Mouse (Mus musculus): ENCODE results near the gene Kpna7. TPM values are rescaled to one million over a fixed set of nuclear protein-coding genes. Genes with fewer than 3 reads are reported as not detected.
A peak's percentile ranks its signal among the peaks of the same experiment; 100 is the strongest.

The Kpna7 gene
- polyA plus RNA-seq, 1 experiment from 2014 or later, result not detected

DNA sequence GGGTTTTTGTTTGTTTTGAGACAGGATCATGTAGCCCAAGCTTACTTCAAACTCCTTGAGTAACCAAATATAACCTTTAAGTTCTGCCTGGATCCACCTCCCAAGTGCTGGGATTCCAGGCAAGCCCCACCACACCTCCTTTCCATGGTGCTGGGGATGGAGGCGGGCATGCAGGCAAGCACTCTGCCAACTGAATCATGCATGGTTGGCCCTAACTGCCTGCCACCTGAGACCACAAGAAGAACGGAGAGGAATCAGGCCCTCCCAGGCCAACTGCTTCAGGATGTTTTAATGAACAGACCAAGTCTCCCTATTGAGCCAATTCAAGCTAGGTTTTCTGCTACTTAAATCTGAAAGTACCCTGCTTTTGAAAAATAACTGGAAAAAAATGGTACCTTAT, 131.2 kb downstream of the Kpna7 start:
- Histone ChIP-seq H3K27me3 (ENCODE audit: insufficient read depth, low read length) (no peaks in the 10 kb centered on the region), H3K4me3 (ENCODE audit: low read depth, low read length) (no peak overlapping the region), H3K9me3 (ENCODE audit: low read length) (no peaks in the 10 kb centered on the region), H3K9ac (replicated peaks) (no peak overlapping the region), H3K4me2 (ENCODE audit: low read depth, low read length) (no peak overlapping the region), H3K36me3 (replicated peaks; ENCODE audit: insufficient read depth, low read length) (no peaks in the 10 kb centered on the region), H3K27ac (ENCODE audit: low read depth) (no peak overlapping the region), H3K4me1 (ENCODE audit: insufficient read depth) (peaks cover 4% of the 10 kb centered on the region; the same call in 1 of the 2 replicates)
- no peak for TF ChIP-seq CTCF (IDR thresholded peaks at IDR 0.05; ENCODE audit: low read depth)
- DNase-seq (no peak), ATAC-seq (no peak)
- WGBS (ENCODE audit: insufficient replicate concordance), result 80% methylated on average over 2 of the region's 2 CpGs

DNA sequence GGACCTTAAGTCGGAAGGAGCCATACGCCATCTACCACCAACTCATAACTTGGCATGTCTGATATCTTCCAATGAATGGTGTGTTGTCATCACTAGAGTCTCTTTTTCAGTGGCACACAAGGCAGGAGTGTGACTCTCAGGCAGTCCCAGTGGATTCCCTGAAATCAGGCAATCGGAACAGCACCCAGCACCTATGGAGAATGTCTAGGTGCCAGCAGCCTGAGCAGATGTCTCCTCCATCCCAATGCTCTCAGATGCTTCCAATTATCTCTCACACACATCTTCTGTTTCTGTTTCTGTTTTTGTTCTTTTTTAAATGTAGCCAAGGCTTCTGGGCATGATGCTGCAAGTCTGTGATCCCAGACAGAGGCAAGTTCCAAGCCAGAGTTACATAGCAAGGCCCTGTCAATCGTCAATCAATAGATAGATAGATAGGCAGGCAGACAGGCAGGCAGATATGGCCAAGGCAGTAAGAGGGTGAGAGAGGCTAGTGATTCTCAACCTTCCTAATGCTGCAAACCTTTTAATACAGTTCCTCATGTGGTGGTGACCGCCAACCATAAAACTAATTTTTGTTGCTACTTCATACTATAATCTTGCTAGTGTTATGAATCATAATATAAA, 133.3 kb downstream of the Kpna7 start:
- Histone ChIP-seq H3K36me3 (replicated peaks; ENCODE audit: insufficient read depth, low read length) (no peaks in the 10 kb centered on the region), H3K27ac (ENCODE audit: low read depth) (no peak overlapping the region), H3K4me3 (ENCODE audit: low read depth, low read length) (no peak overlapping the region), H3K27me3 (ENCODE audit: insufficient read depth, low read length) (no peaks in the 10 kb centered on the region), H3K4me1 (ENCODE audit: insufficient read depth) (peaks cover 4% of the 10 kb centered on the region; the same call in 1 of the 2 replicates), H3K9me3 (ENCODE audit: low read length) (no peaks in the 10 kb centered on the region), H3K4me2 (ENCODE audit: low read depth, low read length) (no peak overlapping the region), H3K9ac (replicated peaks) (no peak overlapping the region)
- 78% methylated on average over 5 of the region's 5 CpGs for WGBS (ENCODE audit: insufficient replicate concordance)
- DNase-seq (no peak), ATAC-seq (no peak)
- TF ChIP-seq CTCF (IDR thresholded peaks at IDR 0.05; ENCODE audit: low read depth) (no peak), EP300 (IDR thresholded peaks at IDR 0.05; ENCODE audit: low read depth) (no peak)

DNA sequence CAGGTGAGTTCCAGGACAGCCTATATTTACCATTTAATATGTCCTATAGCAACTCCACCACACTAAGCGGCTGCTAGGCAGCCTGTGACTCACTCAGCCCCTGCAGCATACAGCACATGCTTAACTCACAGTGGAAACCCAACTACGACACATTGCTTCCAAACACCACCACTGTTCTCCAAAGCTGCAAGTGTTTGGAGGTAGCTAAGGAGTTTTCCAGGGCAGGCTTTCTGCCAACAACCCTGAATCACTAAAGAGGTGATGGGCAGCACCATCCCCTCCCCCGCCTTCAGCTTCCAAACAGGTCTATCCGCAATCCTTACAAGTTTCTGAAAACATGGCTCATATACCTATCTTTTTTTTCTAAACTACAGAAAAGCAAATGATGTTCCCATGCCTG, 134.0 kb downstream of the Kpna7 start:
- Histone ChIP-seq H3K27ac (ENCODE audit: low read depth) (no peak overlapping the region), H3K36me3 (replicated peaks; ENCODE audit: insufficient read depth, low read length) (no peaks in the 10 kb centered on the region), H3K9ac (replicated peaks) (no peak overlapping the region), H3K4me1 (ENCODE audit: insufficient read depth) (peaks cover 7% of the 10 kb centered on the region), H3K4me2 (ENCODE audit: low read depth, low read length) (no peak overlapping the region), H3K27me3 (ENCODE audit: insufficient read depth, low read length) (no peaks in the 10 kb centered on the region), H3K9me3 (ENCODE audit: low read length) (no peaks in the 10 kb centered on the region), H3K4me3 (ENCODE audit: low read depth, low read length) (no peak overlapping the region)
- 86% methylated on average over 4 of the region's 4 CpGs for WGBS (ENCODE audit: insufficient replicate concordance)
- DNase-seq, result no peak
- no peak for TF ChIP-seq CTCF (IDR thresholded peaks at IDR 0.05; ENCODE audit: low read depth)
- TF ChIP-seq EP300 (IDR thresholded peaks at IDR 0.05; ENCODE audit: low read depth), result no peak
- ATAC-seq, result no peak

DNA sequence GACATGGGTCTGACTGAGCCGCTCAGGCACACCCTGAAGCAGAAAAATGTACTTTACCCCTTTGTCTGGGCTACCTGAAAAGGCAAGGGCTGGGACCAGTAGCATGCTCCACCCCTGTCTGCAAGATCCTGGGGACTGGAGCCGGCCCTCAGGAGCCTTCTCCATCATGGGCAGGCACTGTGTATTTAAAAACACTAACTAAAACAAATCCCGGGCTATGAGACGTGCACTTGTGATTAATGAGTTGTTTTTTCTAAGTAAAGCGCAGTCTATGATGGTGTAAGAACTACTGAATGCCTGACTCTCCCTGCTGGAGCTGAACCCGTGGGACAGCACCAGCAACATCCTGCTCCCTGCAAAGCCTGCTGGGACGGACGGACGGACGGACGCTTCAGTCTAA, 135.4 kb downstream of the Kpna7 start:
- Histone ChIP-seq H3K4me3 (ENCODE audit: low read depth, low read length) (no peak overlapping the region), H3K9ac (replicated peaks) (no peak overlapping the region), H3K4me1 (ENCODE audit: insufficient read depth) (peaks cover 20% of the 10 kb centered on the region), H3K9me3 (ENCODE audit: low read length) (no peaks in the 10 kb centered on the region), H3K36me3 (replicated peaks; ENCODE audit: insufficient read depth, low read length) (no peaks in the 10 kb centered on the region), H3K27me3 (ENCODE audit: insufficient read depth, low read length) (no peaks in the 10 kb centered on the region), H3K27ac (ENCODE audit: low read depth) (0 out of 2 replicates have a peak overlapping the region, but pooled peaks have one; percentile 11), H3K4me2 (ENCODE audit: low read depth, low read length) (no peak overlapping the region)
- no peak for TF ChIP-seq EP300 (IDR thresholded peaks at IDR 0.05; ENCODE audit: low read depth)
- no peak for TF ChIP-seq CTCF (IDR thresholded peaks at IDR 0.05; ENCODE audit: low read depth)
- WGBS (ENCODE audit: insufficient replicate concordance), result 66% methylated on average over 11 of the region's 11 CpGs
- ATAC-seq (no peak), DNase-seq (no peak)

DNA sequence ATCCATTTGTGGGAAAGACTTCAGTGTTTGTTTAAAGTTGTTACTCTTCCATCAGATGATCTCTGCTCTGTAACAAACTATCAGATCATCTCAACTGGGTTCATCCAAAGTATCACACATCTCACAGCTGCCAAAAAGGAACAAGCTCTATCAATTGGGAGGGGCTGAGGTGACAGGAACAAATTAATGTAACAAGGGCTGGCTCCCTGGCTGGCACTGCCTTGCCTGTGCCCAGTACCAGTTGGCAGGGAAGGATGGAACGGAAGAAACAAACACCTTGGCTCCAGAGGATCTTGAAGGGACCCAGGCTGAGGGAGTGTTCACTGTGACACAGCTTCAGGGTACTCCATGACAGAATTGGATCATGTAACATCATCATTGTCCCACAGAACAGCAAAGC, 135.8 kb downstream of the Kpna7 start:
- Histone ChIP-seq H3K27me3 (ENCODE audit: insufficient read depth, low read length) (no peaks in the 10 kb centered on the region), H3K27ac (ENCODE audit: low read depth) (no peak overlapping the region), H3K9ac (replicated peaks) (no peak overlapping the region), H3K4me3 (ENCODE audit: low read depth, low read length) (no peak overlapping the region), H3K4me1 (ENCODE audit: insufficient read depth) (peaks cover 22% of the 10 kb centered on the region), H3K36me3 (replicated peaks; ENCODE audit: insufficient read depth, low read length) (no peaks in the 10 kb centered on the region), H3K4me2 (ENCODE audit: low read depth, low read length) (no peak overlapping the region), H3K9me3 (ENCODE audit: low read length) (no peaks in the 10 kb centered on the region)
- ATAC-seq, result no peak
- DNase-seq, result no peak
- WGBS (ENCODE audit: insufficient replicate concordance), result 89% methylated on average over 1 of the region's 1 CpGs
- no peak for TF ChIP-seq EP300 (IDR thresholded peaks at IDR 0.05; ENCODE audit: low read depth)
- no peak for TF ChIP-seq CTCF (IDR thresholded peaks at IDR 0.05; ENCODE audit: low read depth)

DNA sequence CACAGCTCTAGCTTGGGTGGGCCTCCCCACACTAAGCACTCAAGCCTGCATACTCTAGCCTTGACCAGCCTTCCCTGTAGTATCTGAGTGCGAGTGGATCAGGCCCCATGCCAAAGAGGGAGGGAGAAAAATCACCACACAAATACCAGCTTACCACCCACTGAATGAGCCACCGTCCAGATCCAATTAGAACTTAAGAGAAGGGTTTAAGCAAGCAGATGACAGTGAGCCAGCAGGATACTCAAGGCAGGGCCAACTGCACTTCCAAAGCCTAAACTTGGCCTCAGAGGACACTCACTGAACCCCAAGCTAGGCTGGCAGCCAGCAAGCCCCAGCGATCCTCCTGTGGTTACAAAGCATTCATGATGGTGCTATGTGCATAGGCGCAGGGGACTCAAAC, 137.8 kb downstream of the Kpna7 start:
- no peak for DNase-seq
- TF ChIP-seq EP300 (IDR thresholded peaks at IDR 0.05; ENCODE audit: low read depth) (no peak), CTCF (IDR thresholded peaks at IDR 0.05; ENCODE audit: low read depth) (no peak)
- Histone ChIP-seq H3K9me3 (ENCODE audit: low read length) (no peaks in the 10 kb centered on the region), H3K9ac (replicated peaks) (no peak overlapping the region), H3K4me3 (ENCODE audit: low read depth, low read length) (no peak overlapping the region), H3K36me3 (replicated peaks; ENCODE audit: insufficient read depth, low read length) (no peaks in the 10 kb centered on the region), H3K27ac (ENCODE audit: low read depth) (no peak overlapping the region), H3K27me3 (ENCODE audit: insufficient read depth, low read length) (no peaks in the 10 kb centered on the region), H3K4me2 (ENCODE audit: low read depth, low read length) (no peak overlapping the region), H3K4me1 (ENCODE audit: insufficient read depth) (peaks cover 27% of the 10 kb centered on the region)
- WGBS (ENCODE audit: insufficient replicate concordance), result 72% methylated on average over 4 of the region's 4 CpGs
- no peak for ATAC-seq

Measured in liver, postnatal 0 days (tissue).